Comparison of ENCODE assay signal across 10 mouse cellular contexts in genomic region chrX:11139971-11140421, GRCm38 (mm10).
DNase-seq lines count a peak whose midpoint lies in the region; ATAC-seq lines count a peak whose summit lies in the region.
"Had no signal": no experiment of that assay in that cellular context is flagged by ENCODE, and none has a peak within 500 bp of the region (broad histone marks: within the 10 kb centered on the region; RNA-seq: fewer than 3 reads in every experiment).

No protein-coding gene starts in this region.

- no peak overlapping the region for H3K27ac ChIP-seq in limb, embryonic 13.5 days
- H3K27ac ChIP-seq in midbrain, embryonic 13.5 days: no peak overlapping the region
- H3K27ac ChIP-seq: heart, embryonic 13.5 days; neural tube, embryonic 12.5 days had no signal

- 35% methylated on average over 8 of the region's 8 CpGs for WGBS in limb, embryonic 13.5 days
- WGBS in midbrain, embryonic 13.5 days: 63% methylated on average over 8 of the region's 8 CpGs

- no peaks in the 10 kb centered on the region for H3K9me3 ChIP-seq in limb, embryonic 13.5 days
- H3K9me3 ChIP-seq in midbrain, embryonic 13.5 days: no peaks in the 10 kb centered on the region
- H3K9me3 ChIP-seq: heart, embryonic 13.5 days; neural tube, embryonic 12.5 days had no signal

- H3K9ac ChIP-seq in limb, embryonic 13.5 days: no peak overlapping the region
- no peak overlapping the region for H3K9ac ChIP-seq in midbrain, embryonic 13.5 days (replicated peaks)
- H3K9ac ChIP-seq: heart, embryonic 13.5 days; neural tube, embryonic 12.5 days had no signal

- H3K4me1 ChIP-seq in limb, embryonic 13.5 days: peaks cover 12% of the 10 kb centered on the region; the same call in 1 of the 2 replicates
- 0 out of 2 replicates have a peak, but pooled peaks cover 3% of the 10 kb centered on the region for H3K4me1 ChIP-seq in midbrain, embryonic 13.5 days (replicated peaks)
- H3K4me1 ChIP-seq: neural tube, embryonic 12.5 days had no signal

- no peak overlapping the region for H3K4me3 ChIP-seq in limb, embryonic 13.5 days
- no peak overlapping the region for H3K4me3 ChIP-seq in midbrain, embryonic 13.5 days (replicated peaks)
- H3K4me3 ChIP-seq: heart, embryonic 13.5 days; neural tube, embryonic 12.5 days had no signal

- H3K36me3 ChIP-seq in limb, embryonic 13.5 days: no peaks in the 10 kb centered on the region
- no peaks in the 10 kb centered on the region for H3K36me3 ChIP-seq in midbrain, embryonic 13.5 days
- H3K36me3 ChIP-seq: heart, embryonic 13.5 days; neural tube, embryonic 12.5 days had no signal

- peak; percentile 84 for DNase-seq in left cerebral cortex, postnatal 4 days
- DNase-seq in left cerebral cortex, postnatal 36 days (ENCODE audit: low spot score in 2 of 2): no peak
- DNase-seq in adrenal gland, postnatal 25 days: peak; percentile 33
- peak; percentile 37 for DNase-seq in gastrocnemius, postnatal 25 days
- no peak for DNase-seq in B cell, adult 2 months
- no peak for DNase-seq in left cerebral cortex, adult 8-10 months (ENCODE audit: low spot score in 2 of 2)

- no peak overlapping the region for H3K4me2 ChIP-seq in limb, embryonic 13.5 days (replicated peaks)
- H3K4me2 ChIP-seq in midbrain, embryonic 13.5 days (replicated peaks): no peak overlapping the region
- H3K4me2 ChIP-seq: heart, embryonic 13.5 days; neural tube, embryonic 12.5 days had no signal

- intact Hi-C loops in left cerebral cortex, postnatal 4 days (cut with DNase I): no loop called here
- intact Hi-C loops in left cerebral cortex, postnatal 36 days (cut with DNase I): no loop called here

- ATAC-seq in limb, embryonic 13.5 days (ENCODE audit: low FRiP score, low read depth): peak; percentile 24; the same call in 1 of the 2 replicates
- no peak for ATAC-seq in midbrain, embryonic 13.5 days

- H3K27me3 ChIP-seq in limb, embryonic 13.5 days: no peaks in the 10 kb centered on the region; the same call in 1 of the 2 replicates
- no peaks in the 10 kb centered on the region for H3K27me3 ChIP-seq in midbrain, embryonic 13.5 days
- H3K27me3 ChIP-seq: neural tube, embryonic 12.5 days had no signal

Comparison
In these comparisons a context has a peak if more than half of its experiments do, and no peak if none do; other contexts are left out.
1. DNase-seq: peak in left cerebral cortex, postnatal 4 days (single experiment), adrenal gland, postnatal 25 days (single experiment) and gastrocnemius, postnatal 25 days (single experiment); none in left cerebral cortex, postnatal 36 days (0 of 2), B cell, adult 2 months (0 of 2) and left cerebral cortex, adult 8-10 months (0 of 2).